Mouse (Mus musculus): Measurements from ENCODE around the gene Stxbp3.
A peak's percentile ranks its signal among the peaks of the same experiment; 100 is the strongest.
"Not testable (repeated sequence)": the region's sequence is repeated elsewhere in the genome, so short reads cannot be mapped to it uniquely, and the experiment has no call there.

The Stxbp3 gene

GRCm38 (mm10) chr3:108857124-108857470 lies 16.8 kb upstream of the Stxbp3 start:
- DNase-seq (ENCODE audit: low spot score in 2 of 2): no peak

- DNase-seq (ENCODE audit: low spot score in 2 of 2): peak; percentile 32 to 42
Measured at GRCm38 (mm10) chr3:108856386-108857123, 16.2 kb upstream of the Stxbp3 start.

GRCm38 (mm10) chr3:108855864-108856263 lies 15.5 kb upstream of the Stxbp3 start:
- DNase-seq (ENCODE audit: low spot score in 2 of 2): no peak

- no peak for DNase-seq (ENCODE audit: low spot score in 2 of 2)
Measured at GRCm38 (mm10) chr3:108855371-108855770, 15.0 kb upstream of the Stxbp3 start.

GRCm38 (mm10) chr3:108853266-108853665 lies 12.9 kb upstream of the Stxbp3 start:
- no peak for DNase-seq (ENCODE audit: low spot score in 2 of 2)

- DNase-seq (ENCODE audit: low spot score in 2 of 2): peak in 1 of 2 experiments; percentile 18
Measured at GRCm38 (mm10) chr3:108851996-108852697, 11.8 kb upstream of the Stxbp3 start.

GRCm38 (mm10) chr3:108851554-108851953 lies 11.2 kb upstream of the Stxbp3 start:
- no peak for DNase-seq (ENCODE audit: low spot score in 2 of 2)

GRCm38 (mm10) chr3:108851075-108851474 lies 10.7 kb upstream of the Stxbp3 start:
- DNase-seq (ENCODE audit: low spot score in 2 of 2): no peak

- peak in 1 of 2 experiments; percentile 16 for DNase-seq (ENCODE audit: low spot score in 2 of 2)
Measured at GRCm38 (mm10) chr3:108850506-108850905, 10.2 kb upstream of the Stxbp3 start.

- no peak for DNase-seq (ENCODE audit: low spot score in 2 of 2)
Measured at GRCm38 (mm10) chr3:108846616-108847015, 6.3 kb upstream of the Stxbp3 start.

GRCm38 (mm10) chr3:108844521-108844920 lies 4.2 kb upstream of the Stxbp3 start:
- DNase-seq (ENCODE audit: low spot score in 2 of 2): no peak

- DNase-seq (ENCODE audit: low spot score in 2 of 2): no peak
Measured at GRCm38 (mm10) chr3:108844026-108844425, 3.7 kb upstream of the Stxbp3 start.

GRCm38 (mm10) chr3:108840716-108841054 lies 359 bp upstream of the Stxbp3 start:
- no peak for DNase-seq (ENCODE audit: low spot score in 2 of 2)

- no peak for DNase-seq (ENCODE audit: low spot score in 2 of 2)
Measured at GRCm38 (mm10) chr3:108839647-108839999, 703 bp downstream of the Stxbp3 start.

- DNase-seq (ENCODE audit: low spot score in 2 of 2): no peak
Measured at GRCm38 (mm10) chr3:108838980-108839379, 1.3 kb downstream of the Stxbp3 start.

GRCm38 (mm10) chr3:108836931-108837330 lies 3.4 kb downstream of the Stxbp3 start:
- DNase-seq (ENCODE audit: low spot score in 2 of 2): no peak

- DNase-seq (ENCODE audit: low spot score in 2 of 2): not testable (repeated sequence)
Measured at GRCm38 (mm10) chr3:108833717-108834116, 6.6 kb downstream of the Stxbp3 start.

- DNase-seq (ENCODE audit: low spot score in 2 of 2): no peak
Measured at GRCm38 (mm10) chr3:108831750-108832149, 8.6 kb downstream of the Stxbp3 start.

GRCm38 (mm10) chr3:108830493-108830892 lies 9.8 kb downstream of the Stxbp3 start:
- DNase-seq (ENCODE audit: low spot score in 2 of 2): peak in 1 of 2 experiments; percentile 10

- no peak for DNase-seq (ENCODE audit: low spot score in 2 of 2)
Measured at GRCm38 (mm10) chr3:108815631-108816030, 24.7 kb downstream of the Stxbp3 start.

- no peak for DNase-seq (ENCODE audit: low spot score in 2 of 2)
Measured at GRCm38 (mm10) chr3:108810747-108811263, 29.5 kb downstream of the Stxbp3 start.

- no peak for DNase-seq (ENCODE audit: low spot score in 2 of 2)
Measured at GRCm38 (mm10) chr3:108805622-108806021, 34.7 kb downstream of the Stxbp3 start.

GRCm38 (mm10) chr3:108798375-108798774 lies 42.0 kb downstream of the Stxbp3 start:
- no peak for DNase-seq (ENCODE audit: low spot score in 2 of 2)
